Mouse (Mus musculus): ENCODE results near the gene Gal3st2b.
"Not testable (repeated sequence)": the region's sequence is repeated elsewhere in the genome, so short reads cannot be mapped to it uniquely, and the experiment has no call there.

Gene Gal3st2b

DNA sequence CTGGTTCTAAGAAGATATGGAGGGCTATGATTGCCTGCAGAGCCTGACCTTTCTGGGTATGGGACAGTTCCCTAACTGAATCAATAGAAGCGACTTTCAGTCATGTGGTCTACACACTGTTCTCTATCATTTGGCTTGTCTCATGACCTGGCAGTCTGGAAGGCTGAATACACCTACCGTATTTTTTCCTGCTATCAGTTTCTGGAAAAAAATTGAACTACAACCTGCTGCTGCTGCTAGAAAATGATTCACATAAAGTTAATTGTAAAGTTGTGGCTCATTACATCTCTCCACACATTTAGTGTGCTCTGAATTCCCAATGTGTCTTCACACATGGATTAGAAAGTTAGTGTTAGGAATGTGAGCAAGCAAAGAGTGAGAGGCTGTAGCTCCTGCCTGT is at the start of gene Gal3st2b:
TSS of gene Gal3st2b (plus strand) at position 301 of the 400 bp plus-strand sequence.
- not testable (repeated sequence) for DNase-seq (ENCODE audit: low spot score in 2 of 2)

DNA sequence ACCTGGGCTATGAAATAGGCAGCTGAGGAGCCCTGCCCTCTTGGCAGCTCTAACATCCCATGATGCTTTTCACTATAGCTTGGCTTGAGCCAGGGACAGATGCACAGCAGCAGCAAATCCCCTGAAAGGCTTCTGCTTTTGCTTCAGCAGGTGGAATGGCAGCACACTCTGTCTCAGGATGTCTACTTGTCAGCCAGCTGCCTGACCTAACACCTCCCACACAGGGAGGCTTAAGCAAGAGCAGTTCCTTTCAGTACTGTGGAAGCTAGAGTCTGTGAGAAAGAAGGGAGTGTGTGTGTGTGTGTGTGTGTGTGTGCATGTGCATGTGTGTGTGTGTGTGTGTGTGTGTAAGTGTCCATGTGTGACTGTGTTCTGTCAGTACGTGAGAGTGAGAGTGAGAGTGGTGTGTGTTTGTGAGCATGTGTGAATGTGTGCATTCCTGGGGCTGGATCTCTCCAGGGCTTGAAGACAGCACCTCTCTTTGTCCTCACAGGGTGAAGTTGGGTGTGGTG is 46.5 kb upstream of the Gal3st2b start:
- not testable (repeated sequence) for DNase-seq (ENCODE audit: low spot score in 2 of 2)

- not testable (repeated sequence) for DNase-seq (ENCODE audit: low spot score in 2 of 2)
These were observed 43.7 kb upstream of the Gal3st2b start for GRCm38 (mm10) chr1:93874405-93874804.

DNA sequence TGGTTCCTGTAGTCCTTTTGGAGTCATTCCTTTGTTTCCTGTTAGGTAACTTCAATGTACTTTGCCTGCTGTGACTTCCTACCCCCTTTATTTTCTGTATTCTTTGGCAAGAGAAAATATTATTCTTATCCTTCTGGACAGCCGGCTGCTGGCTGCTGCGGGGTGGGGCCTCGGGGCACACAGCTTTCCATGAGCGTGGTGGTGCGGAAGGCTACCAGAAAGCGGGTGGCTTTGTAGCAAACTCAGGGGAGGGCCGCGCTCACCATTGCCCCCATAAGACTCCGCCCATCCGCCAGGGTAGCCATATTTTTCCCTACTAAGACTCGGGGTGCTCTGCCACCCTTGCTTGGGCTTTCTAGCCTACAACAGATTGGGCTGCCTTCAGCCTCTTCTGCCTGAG is 36.3 kb upstream of the Gal3st2b start:
- not testable (repeated sequence) for DNase-seq (ENCODE audit: low spot score in 2 of 2)

DNA sequence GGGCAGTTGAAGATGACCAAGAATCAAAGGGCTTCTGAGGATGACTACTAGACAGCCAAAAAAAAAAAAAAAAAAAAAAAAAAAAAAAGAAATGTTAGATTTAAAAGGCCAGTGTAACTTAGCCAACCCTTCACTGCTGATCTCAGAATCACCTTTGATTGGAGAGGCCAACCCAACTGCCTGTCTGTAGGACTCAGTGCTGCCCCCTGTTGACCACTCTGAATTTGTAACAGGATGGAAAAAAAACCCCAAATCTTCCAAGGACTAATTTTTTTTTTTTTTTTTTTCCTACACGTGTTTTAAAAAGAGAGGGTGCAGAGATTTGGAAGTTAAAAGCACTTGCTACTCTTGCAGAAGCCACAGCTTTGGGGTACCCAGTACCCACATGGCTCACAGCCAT is 27.2 kb upstream of the Gal3st2b start:
- DNase-seq (ENCODE audit: low spot score in 2 of 2): not testable (repeated sequence)

GRCm38 (mm10) chr1:93897395-93897794 is 20.7 kb upstream of the Gal3st2b start:
- DNase-seq (ENCODE audit: low spot score in 2 of 2): not testable (repeated sequence)

GRCm38 (mm10) chr1:93901291-93901690 is 16.8 kb upstream of the Gal3st2b start:
- DNase-seq (ENCODE audit: low spot score in 2 of 2): not testable (repeated sequence)

- DNase-seq (ENCODE audit: low spot score in 2 of 2): not testable (repeated sequence)
These were observed 11.4 kb upstream of the Gal3st2b start for GRCm38 (mm10) chr1:93906690-93907089.

- not testable (repeated sequence) for DNase-seq (ENCODE audit: low spot score in 2 of 2)
These were observed 9.0 kb upstream of the Gal3st2b start for GRCm38 (mm10) chr1:93908977-93909586.

- not testable (repeated sequence) for DNase-seq (ENCODE audit: low spot score in 2 of 2)
These were observed 6.2 kb upstream of the Gal3st2b start for GRCm38 (mm10) chr1:93911877-93912276.

GRCm38 (mm10) chr1:93917160-93917559 is 951 bp upstream of the Gal3st2b start:
- DNase-seq (ENCODE audit: low spot score in 2 of 2): not testable (repeated sequence)

GRCm38 (mm10) chr1:93918775-93919174 is 664 bp downstream of the Gal3st2b start:
- not testable (repeated sequence) for DNase-seq (ENCODE audit: low spot score in 2 of 2)

DNA sequence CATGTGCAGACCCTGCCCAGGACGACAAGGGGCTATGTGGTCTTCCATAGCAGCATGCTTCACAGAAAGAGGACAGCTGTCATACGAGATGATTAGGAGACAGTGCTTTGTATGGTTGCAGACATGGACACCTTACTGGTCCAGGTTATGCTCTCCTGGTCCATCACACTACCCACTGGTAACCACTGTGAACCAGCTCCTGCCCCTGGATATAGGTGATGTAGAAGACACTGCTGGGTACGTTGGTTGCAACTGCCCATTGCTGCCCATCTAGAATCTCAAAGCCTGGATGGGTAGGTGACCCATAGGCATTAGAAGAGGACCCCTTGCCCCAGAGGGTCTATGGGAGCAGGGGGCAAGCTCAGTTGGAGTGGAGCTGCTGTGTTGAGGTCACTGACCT is 1.2 kb downstream of the Gal3st2b start:
- not testable (repeated sequence) for DNase-seq (ENCODE audit: low spot score in 2 of 2)

GRCm38 (mm10) chr1:93922609-93923008 is 4.5 kb downstream of the Gal3st2b start:
- DNase-seq (ENCODE audit: low spot score in 2 of 2): not testable (repeated sequence)

GRCm38 (mm10) chr1:93923098-93923497 is 5.0 kb downstream of the Gal3st2b start:
- DNase-seq (ENCODE audit: low spot score in 2 of 2): not testable (repeated sequence)

GRCm38 (mm10) chr1:93935378-93935777 is 17.3 kb downstream of the Gal3st2b start:
- not testable (repeated sequence) for DNase-seq (ENCODE audit: low spot score in 2 of 2)

GRCm38 (mm10) chr1:93937807-93938206 is 19.7 kb downstream of the Gal3st2b start:
- DNase-seq (ENCODE audit: low spot score in 2 of 2): not testable (repeated sequence)

DNA sequence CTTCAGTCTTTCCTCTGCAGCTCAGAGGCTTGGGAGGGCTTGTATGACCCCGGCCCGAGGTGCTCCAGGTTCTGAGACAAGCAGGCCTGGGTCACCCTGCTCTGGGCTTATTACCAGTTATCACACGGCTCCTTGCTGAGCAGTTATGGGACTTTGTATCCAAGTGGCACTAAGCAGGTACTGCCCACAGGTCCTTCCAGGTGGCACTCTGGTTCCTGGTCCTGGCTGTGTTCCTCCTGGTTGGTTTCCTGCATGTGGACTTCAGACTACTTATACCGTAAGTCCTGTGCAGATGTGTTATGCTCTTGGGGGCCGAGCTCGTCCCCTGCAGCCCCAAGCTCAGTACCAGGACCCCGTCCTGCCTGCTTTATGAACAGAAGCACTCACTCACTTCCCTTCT is 20.3 kb downstream of the Gal3st2b start:
- not testable (repeated sequence) for DNase-seq (ENCODE audit: low spot score in 2 of 2)

GRCm38 (mm10) chr1:93949087-93949486 is 31.0 kb downstream of the Gal3st2b start:
- not testable (repeated sequence) for DNase-seq (ENCODE audit: low spot score in 2 of 2)

DNA sequence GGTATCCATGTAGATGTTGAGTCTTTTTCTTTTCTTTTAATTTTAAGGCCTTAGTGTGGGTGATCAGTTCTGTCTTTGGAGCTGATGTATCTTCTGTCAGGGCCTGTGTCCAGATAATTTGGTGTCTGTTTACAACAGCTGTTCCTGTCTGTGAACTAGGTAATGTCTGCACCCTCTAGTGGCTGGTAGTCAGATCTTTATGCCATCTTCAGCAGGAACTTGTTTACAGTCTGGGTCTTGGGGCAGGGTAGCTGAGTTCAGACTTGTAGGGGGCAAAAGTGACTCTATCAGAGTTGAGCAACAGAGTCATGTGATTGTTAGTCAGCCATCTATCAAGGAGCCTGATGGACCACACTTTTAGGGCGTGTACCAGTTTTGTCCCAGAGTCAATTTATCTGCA is 48.4 kb downstream of the Gal3st2b start:
- DNase-seq (ENCODE audit: low spot score in 2 of 2): not testable (repeated sequence)

- not testable (repeated sequence) for DNase-seq (ENCODE audit: low spot score in 2 of 2)
These were observed 52.3 kb downstream of the Gal3st2b start for GRCm38 (mm10) chr1:93970380-93970779.

DNA sequence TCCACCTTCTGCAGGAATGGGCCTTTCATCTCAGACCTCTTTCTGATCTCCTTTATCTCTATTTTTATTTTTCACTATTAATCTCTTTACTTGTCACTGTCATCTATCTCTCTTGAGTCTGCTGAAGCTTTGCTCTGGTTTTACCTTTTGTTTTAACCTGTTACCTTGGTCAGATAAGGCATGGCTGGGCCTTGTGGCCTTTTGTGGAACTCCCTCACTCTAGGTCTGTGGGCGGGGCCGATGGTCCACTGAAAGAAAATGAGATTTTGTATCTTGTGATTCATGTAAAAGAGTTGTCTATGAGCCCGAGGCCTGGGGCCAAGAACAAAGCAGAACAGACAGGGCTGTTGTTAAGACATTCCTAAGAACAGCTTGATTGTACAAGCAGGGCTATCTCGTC is 52.7 kb downstream of the Gal3st2b start:
- DNase-seq (ENCODE audit: low spot score in 2 of 2): not testable (repeated sequence)

GRCm38 (mm10) chr1:93975764-93976163 is 57.7 kb downstream of the Gal3st2b start:
- DNase-seq (ENCODE audit: low spot score in 2 of 2): not testable (repeated sequence)
